Mouse (Mus musculus): ENCODE data around the gene Maml3.

DNA sequence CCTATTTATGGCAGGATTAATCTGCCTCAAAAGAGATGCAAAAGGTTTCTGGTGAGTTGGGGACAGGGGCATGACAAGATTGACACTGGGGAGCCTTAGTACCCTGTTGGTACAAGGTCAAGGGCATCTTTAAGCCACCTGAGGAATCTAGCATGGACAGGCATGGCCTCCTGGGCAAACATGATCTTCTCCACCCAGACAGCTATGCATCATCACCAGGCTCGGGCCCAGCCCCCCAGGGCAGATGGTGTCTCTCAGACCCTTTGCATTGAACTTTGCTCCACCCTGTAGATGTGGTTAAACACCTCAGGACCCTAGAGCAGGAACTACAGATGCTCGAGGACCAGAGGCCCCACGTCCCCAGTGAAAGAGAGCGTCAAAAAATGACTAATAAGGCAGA is 444.8 kb downstream of the Maml3 start, which contains the start of gene Mgst2:
- no peak for TF ChIP-seq POLR2A (IDR thresholded peaks at IDR 0.05; ENCODE audit: insufficient read length, low read depth)
- TF ChIP-seq MYOD1 (IDR thresholded peaks at IDR 0.05; ENCODE audit: control insufficient read depth in 1 of 3, insufficient read length in 2 of 3, low read depth in 2 of 3) = no peak
- no peak for TF ChIP-seq TCF12 (IDR thresholded peaks at IDR 0.05; ENCODE audit: insufficient read depth, poor library complexity, severe bottlenecking)

All from myocyte (in vitro differentiated cells).